Mouse (Mus musculus): ENCODE data around the gene Stk33. TPM values are rescaled to one million over a fixed set of nuclear protein-coding genes. Genes with fewer than 3 reads are reported as not detected.

Gene Stk33
- polyA plus RNA-seq, 1 experiment, result 0.67 TPM

- H3K4me3 ChIP-seq (ENCODE audit: insufficient read depth, low read length), result no peak overlapping the region
- no peak overlapping the region for H3K27ac ChIP-seq (ENCODE audit: insufficient read depth, low read length)
- no peaks in the 10 kb centered on the region for H3K4me1 ChIP-seq (ENCODE audit: control insufficient read depth, insufficient read depth, low read length)
- TF ChIP-seq CTCF (IDR thresholded peaks at IDR 0.05; ENCODE audit: borderline replicate concordance, insufficient read depth, low read length) (no peak), POLR2A (IDR thresholded peaks at IDR 0.05; ENCODE audit: low read depth, low read length) (no peak)
These were observed 80.3 kb downstream of the Stk33 start for GRCm38 (mm10) chr7:109358435-109359187.

GRCm38 (mm10) chr7:109357877-109358276 is 81.0 kb downstream of the Stk33 start:
- TF ChIP-seq CTCF (IDR thresholded peaks at IDR 0.05; ENCODE audit: borderline replicate concordance, insufficient read depth, low read length), result no peak
- no peak for TF ChIP-seq POLR2A (IDR thresholded peaks at IDR 0.05; ENCODE audit: low read depth, low read length)
- Histone ChIP-seq H3K4me1 (ENCODE audit: control insufficient read depth, insufficient read depth, low read length) (no peaks in the 10 kb centered on the region), H3K4me3 (ENCODE audit: insufficient read depth, low read length) (no peak overlapping the region), H3K27ac (ENCODE audit: insufficient read depth, low read length) (no peak overlapping the region)

- Histone ChIP-seq H3K4me3 (ENCODE audit: insufficient read depth, low read length) (no peak overlapping the region), H3K27ac (ENCODE audit: insufficient read depth, low read length) (no peak overlapping the region), H3K4me1 (ENCODE audit: control insufficient read depth, insufficient read depth, low read length) (no peaks in the 10 kb centered on the region)
- no peak for TF ChIP-seq POLR2A (IDR thresholded peaks at IDR 0.05; ENCODE audit: low read depth, low read length)
- TF ChIP-seq CTCF (IDR thresholded peaks at IDR 0.05; ENCODE audit: borderline replicate concordance, insufficient read depth, low read length), result no peak
These were observed 91.6 kb downstream of the Stk33 start for GRCm38 (mm10) chr7:109347241-109347640.

GRCm38 (mm10) chr7:109331722-109332121 is 107.2 kb downstream of the Stk33 start:
- H3K4me3 ChIP-seq (ENCODE audit: insufficient read depth, low read length), result no peak overlapping the region
- no peak for TF ChIP-seq CTCF (IDR thresholded peaks at IDR 0.05; ENCODE audit: borderline replicate concordance, insufficient read depth, low read length)
- no peak for TF ChIP-seq POLR2A (IDR thresholded peaks at IDR 0.05; ENCODE audit: low read depth, low read length)
- H3K4me1 ChIP-seq (ENCODE audit: control insufficient read depth, insufficient read depth, low read length), result no peaks in the 10 kb centered on the region
- H3K27ac ChIP-seq (ENCODE audit: insufficient read depth, low read length), result no peak overlapping the region

GRCm38 (mm10) chr7:109328772-109329171 is 110.1 kb downstream of the Stk33 start:
- Histone ChIP-seq H3K4me1 (ENCODE audit: control insufficient read depth, insufficient read depth, low read length) (no peaks in the 10 kb centered on the region), H3K4me3 (ENCODE audit: insufficient read depth, low read length) (no peak overlapping the region), H3K27ac (ENCODE audit: insufficient read depth, low read length) (no peak overlapping the region)
- TF ChIP-seq POLR2A (IDR thresholded peaks at IDR 0.05; ENCODE audit: low read depth, low read length), result no peak
- TF ChIP-seq CTCF (IDR thresholded peaks at IDR 0.05; ENCODE audit: borderline replicate concordance, insufficient read depth, low read length), result no peak

- TF ChIP-seq CTCF (IDR thresholded peaks at IDR 0.05; ENCODE audit: borderline replicate concordance, insufficient read depth, low read length) (no peak), POLR2A (IDR thresholded peaks at IDR 0.05; ENCODE audit: low read depth, low read length) (no peak)
- H3K4me3 ChIP-seq (ENCODE audit: insufficient read depth, low read length), result no peak overlapping the region
- H3K4me1 ChIP-seq (ENCODE audit: control insufficient read depth, insufficient read depth, low read length), result no peaks in the 10 kb centered on the region
- no peak overlapping the region for H3K27ac ChIP-seq (ENCODE audit: insufficient read depth, low read length)
These were observed 112.1 kb downstream of the Stk33 start for GRCm38 (mm10) chr7:109326813-109327212.

GRCm38 (mm10) chr7:109325731-109326130 is 113.2 kb downstream of the Stk33 start:
- H3K4me1 ChIP-seq (ENCODE audit: control insufficient read depth, insufficient read depth, low read length), result no peaks in the 10 kb centered on the region
- TF ChIP-seq POLR2A (IDR thresholded peaks at IDR 0.05; ENCODE audit: low read depth, low read length) (no peak), CTCF (IDR thresholded peaks at IDR 0.05; ENCODE audit: borderline replicate concordance, insufficient read depth, low read length) (no peak)
- H3K4me3 ChIP-seq (ENCODE audit: insufficient read depth, low read length), result no peak overlapping the region
- no peak overlapping the region for H3K27ac ChIP-seq (ENCODE audit: insufficient read depth, low read length)

- H3K27ac ChIP-seq (ENCODE audit: insufficient read depth, low read length), result no peak overlapping the region
- H3K4me1 ChIP-seq (ENCODE audit: control insufficient read depth, insufficient read depth, low read length), result no peaks in the 10 kb centered on the region
- H3K4me3 ChIP-seq (ENCODE audit: insufficient read depth, low read length), result no peak overlapping the region
- no peak for TF ChIP-seq POLR2A (IDR thresholded peaks at IDR 0.05; ENCODE audit: low read depth, low read length)
- no peak for TF ChIP-seq CTCF (IDR thresholded peaks at IDR 0.05; ENCODE audit: borderline replicate concordance, insufficient read depth, low read length)
These were observed 113.7 kb downstream of the Stk33 start for GRCm38 (mm10) chr7:109325169-109325568.

GRCm38 (mm10) chr7:109309506-109309905 is 129.4 kb downstream of the Stk33 start:
- Histone ChIP-seq H3K4me3 (ENCODE audit: insufficient read depth, low read length) (no peak overlapping the region), H3K4me1 (ENCODE audit: control insufficient read depth, insufficient read depth, low read length) (no peaks in the 10 kb centered on the region), H3K27ac (ENCODE audit: insufficient read depth, low read length) (no peak overlapping the region)
- no peak for TF ChIP-seq POLR2A (IDR thresholded peaks at IDR 0.05; ENCODE audit: low read depth, low read length)
- TF ChIP-seq CTCF (IDR thresholded peaks at IDR 0.05; ENCODE audit: borderline replicate concordance, insufficient read depth, low read length), result no peak

- Histone ChIP-seq H3K27ac (ENCODE audit: insufficient read depth, low read length) (no peak overlapping the region), H3K4me3 (ENCODE audit: insufficient read depth, low read length) (no peak overlapping the region), H3K4me1 (ENCODE audit: control insufficient read depth, insufficient read depth, low read length) (no peaks in the 10 kb centered on the region)
- no peak for TF ChIP-seq CTCF (IDR thresholded peaks at IDR 0.05; ENCODE audit: borderline replicate concordance, insufficient read depth, low read length)
- TF ChIP-seq POLR2A (IDR thresholded peaks at IDR 0.05; ENCODE audit: low read depth, low read length), result no peak
These were observed 143.1 kb downstream of the Stk33 start for GRCm38 (mm10) chr7:109295807-109296206.
